Mouse (Mus musculus) thymus, postnatal 10 days (tissue): Measurements from ENCODE around the gene 1700024G13Rik.

Experiments
- DNase-seq, 2 experiments: peaks; one replicate each; pipeline ENCODE4 v3.0.0; 2021; ENCODE audit warnings: low spot score in 2 of 2

The 1700024G13Rik gene

GRCm38 (mm10) chr14:32332515-32333445 lies 55.4 kb downstream of the 1700024G13Rik start:
- no peak for DNase-seq

GRCm38 (mm10) chr14:32327366-32327765 lies 60.8 kb downstream of the 1700024G13Rik start:
- DNase-seq: no peak
